Mouse (Mus musculus) liver, postnatal 0 days (tissue): ENCODE data around the gene C730034F03Rik.

Experiments
- CTCF ChIP-seq: sonication (generic); IDR thresholded peaks from 2 replicates; pipeline ENCODE4 v1.5.1; 2016; ENCODE audit warnings: antibody characterized with exemption, low read depth
- EP300 ChIP-seq: IDR thresholded peaks from 2 replicates; pipeline ENCODE4 v1.6.1; 2016; ENCODE audit warnings: antibody characterized with exemption, low read depth, mild to moderate bottlenecking

- TF ChIP-seq CTCF (no peak), EP300 (no peak)
Measured at GRCm38 (mm10) chr15:89458942-89459341, 29.6 kb downstream of the C730034F03Rik start.
